Mouse (Mus musculus): ENCODE measurements around the gene Agtrap.

Gene Agtrap

GRCm38 (mm10) chr4:148075259-148075658 is 12.6 kb downstream of the Agtrap start:
- peak; percentile 92 for DNase-seq (ENCODE audit: low read depth, low spot score)

DNA sequence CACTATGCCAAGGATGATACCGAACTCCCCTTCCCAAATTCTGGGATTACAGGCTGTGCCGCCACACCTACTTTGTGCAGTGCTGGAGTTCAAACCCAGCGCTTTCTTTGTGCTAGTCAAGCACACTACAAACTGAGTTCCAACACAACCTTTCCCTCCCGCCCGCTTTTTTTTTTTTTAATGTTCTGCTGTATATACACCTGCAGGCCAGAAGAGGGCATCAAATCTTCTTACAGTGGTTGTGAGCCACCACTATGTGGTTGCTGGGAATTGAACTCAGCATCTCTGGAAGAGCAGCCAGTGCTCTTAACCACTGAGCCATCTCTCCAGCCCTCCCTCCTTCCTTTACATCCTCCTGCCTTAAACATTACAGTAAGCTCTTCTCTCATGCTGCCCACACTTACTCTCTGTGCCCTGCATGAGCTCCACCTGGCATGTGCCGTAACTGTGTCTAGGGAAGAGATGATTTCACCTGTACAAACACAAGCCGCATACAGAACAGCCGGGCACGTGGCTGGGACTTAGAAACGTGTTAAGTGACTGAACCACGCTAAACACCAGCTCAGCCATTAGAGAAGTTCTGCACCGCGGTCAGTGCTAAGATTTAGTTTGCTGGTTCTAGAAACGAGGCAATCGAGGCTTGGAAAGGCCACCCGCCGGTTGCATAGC is 13.2 kb downstream of the Agtrap start:
- DNase-seq (ENCODE audit: low read depth, low spot score) = peak; percentile 83

GRCm38 (mm10) chr4:148071508-148071907 is 16.3 kb downstream of the Agtrap start:
- DNase-seq (ENCODE audit: low read depth, low spot score) = no peak

DNA sequence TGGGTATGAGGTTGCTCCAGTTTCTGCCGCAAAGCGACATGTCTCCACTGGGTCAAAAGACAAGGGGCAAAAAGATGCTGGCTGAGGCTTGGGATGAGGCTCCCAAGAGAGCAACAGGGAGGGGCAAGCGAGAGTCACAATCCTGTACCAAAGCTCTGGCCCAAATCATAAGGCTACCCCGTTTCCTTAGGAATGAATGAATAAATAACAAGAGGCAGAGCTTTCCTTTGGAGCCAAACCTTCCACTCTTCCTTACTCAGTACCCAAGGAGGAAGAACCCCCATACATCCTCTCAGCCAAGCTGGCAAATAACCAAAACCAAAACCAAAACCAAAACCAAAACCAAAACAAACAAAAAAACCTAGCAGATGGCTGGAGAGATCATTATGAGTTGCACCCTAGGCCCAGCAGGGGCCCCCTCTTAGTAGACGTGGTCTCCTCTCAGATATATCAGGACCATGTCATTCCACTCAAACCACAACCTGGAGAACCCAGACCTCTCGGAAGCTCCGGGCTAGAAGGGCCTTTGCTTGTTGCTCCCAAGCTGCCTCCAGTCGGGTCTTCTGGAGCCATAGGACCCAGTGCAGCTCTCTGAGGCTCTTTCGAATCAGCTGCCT is 18.1 kb downstream of the Agtrap start:
- DNase-seq (ENCODE audit: low read depth, low spot score) = no peak

DNA sequence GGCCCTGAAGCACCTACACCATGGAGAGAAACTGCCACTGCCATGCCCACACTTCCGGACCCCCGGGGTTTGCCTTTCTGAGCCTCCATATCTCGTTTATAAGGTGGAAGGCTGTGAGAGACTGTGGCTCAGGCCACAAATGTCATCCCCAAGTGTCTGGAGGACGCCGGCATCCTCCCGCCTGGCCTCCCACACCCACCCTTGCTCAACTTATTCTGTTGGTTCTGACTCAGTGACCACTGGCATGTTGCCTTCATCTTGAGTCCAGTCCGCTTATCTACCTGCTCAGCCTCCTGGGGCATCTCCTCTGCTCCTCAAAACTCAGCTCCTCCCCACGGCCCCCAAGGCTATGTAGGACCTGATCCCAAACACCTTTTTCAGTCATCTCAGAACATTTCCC is 20.5 kb downstream of the Agtrap start:
- no peak for DNase-seq (ENCODE audit: low read depth, low spot score)

DNA sequence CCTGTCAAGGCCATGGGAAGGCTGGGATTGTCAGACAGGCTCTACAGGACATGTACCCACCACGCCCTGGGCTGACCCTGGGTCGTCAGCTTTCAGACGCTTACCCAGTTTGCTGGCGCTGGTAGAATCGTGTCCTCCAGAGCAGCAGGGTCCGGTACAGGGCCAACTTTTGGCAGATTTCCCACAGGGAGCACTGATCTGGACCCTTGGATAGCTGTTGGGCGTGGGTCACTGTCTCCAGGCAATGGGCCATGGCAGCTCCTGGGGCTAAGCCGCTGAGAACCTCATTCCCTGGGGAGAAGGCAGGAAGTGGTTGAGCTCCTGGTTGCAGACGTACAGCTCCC is 21.5 kb downstream of the Agtrap start:
- no peak for DNase-seq (ENCODE audit: low read depth, low spot score)

DNA sequence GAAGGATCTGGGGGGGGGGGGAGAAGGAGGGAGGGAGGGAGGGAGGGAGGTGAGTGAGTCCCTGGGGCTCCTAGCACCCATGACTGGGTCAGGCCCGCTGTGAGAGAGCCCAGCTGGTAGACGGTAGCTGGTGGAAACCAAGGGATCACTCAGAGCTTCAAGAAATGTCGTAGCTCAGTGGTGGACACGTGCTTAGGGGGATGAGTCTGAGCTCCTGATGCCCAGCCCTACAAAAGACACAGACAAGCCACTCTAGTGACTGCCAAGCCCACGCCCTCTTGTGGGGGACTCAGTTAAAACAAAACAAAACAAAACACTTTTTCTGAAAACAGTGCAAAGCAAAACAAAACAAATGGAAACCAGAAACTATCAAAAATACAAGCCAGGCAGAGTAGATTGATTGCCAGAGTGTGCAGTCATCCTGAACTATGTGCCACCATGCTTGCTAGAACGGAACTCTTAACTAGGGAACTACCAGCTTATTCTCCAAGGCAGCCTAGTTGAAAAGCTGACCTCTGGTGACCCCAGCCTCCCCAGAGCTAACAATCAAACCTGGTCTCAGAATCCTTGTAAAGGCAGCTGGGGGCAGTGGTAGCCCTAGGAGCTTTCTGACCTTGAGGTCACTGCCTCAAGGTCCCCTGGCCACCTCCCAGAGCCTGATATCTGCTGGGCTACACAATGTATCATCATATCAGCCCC is 22.0 kb downstream of the Agtrap start:
- DNase-seq (ENCODE audit: low read depth, low spot score) = peak; percentile 40

DNA sequence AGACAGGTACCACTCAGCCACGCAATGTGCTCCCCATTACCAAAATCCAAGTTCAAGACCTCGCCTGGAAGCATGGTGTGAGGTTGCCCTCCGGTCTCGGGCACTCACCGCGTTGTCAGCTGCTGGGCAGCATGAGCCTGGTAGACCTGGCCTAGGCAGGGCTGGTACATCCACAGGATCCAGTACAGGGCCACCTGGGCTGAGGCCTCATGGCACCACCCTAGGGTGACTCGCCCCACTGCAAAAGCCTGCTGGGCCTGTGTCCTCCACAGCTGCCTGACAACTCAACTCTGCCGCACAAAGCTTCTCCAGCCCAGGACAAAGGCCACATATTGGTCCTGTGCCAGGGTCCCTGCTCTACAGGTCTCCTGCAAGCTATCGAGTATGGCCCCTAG is 26.7 kb downstream of the Agtrap start:
- DNase-seq (ENCODE audit: low read depth, low spot score) = no peak

GRCm38 (mm10) chr4:148060120-148061085 is 27.4 kb downstream of the Agtrap start:
- DNase-seq (ENCODE audit: low read depth, low spot score) = peak; percentile 39

GRCm38 (mm10) chr4:148058993-148059392 is 28.8 kb downstream of the Agtrap start:
- DNase-seq (ENCODE audit: low read depth, low spot score) = no peak

DNA sequence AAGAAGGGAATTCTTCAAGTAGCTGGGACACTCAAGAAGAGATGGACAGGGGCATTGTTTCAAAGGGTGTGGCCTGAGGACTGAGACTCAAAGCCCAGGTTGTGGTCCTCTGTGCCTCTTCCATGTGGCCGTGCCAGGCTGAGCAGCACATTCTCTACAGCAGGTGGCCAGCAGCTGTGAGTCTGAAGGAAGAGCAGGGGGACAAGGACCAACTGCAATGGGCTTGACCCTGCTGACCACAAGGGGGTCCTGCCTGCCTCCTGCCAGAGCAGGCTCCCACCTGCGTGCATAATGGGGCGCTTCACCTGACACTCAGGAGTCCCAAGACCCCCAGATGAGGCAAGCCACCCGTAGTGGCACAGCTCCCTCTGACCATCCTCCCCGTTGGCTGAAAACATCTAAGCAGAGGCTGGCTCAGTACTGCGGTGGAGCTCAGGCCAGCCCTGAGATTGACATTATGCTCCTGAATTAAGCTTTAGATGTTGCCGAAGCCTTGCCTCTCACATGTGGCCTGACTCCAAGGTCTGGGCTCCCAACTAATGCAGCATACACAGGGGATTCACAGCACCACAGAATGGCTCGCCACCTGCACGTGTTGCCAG is 29.5 kb downstream of the Agtrap start:
- DNase-seq (ENCODE audit: low read depth, low spot score) = no peak

DNA sequence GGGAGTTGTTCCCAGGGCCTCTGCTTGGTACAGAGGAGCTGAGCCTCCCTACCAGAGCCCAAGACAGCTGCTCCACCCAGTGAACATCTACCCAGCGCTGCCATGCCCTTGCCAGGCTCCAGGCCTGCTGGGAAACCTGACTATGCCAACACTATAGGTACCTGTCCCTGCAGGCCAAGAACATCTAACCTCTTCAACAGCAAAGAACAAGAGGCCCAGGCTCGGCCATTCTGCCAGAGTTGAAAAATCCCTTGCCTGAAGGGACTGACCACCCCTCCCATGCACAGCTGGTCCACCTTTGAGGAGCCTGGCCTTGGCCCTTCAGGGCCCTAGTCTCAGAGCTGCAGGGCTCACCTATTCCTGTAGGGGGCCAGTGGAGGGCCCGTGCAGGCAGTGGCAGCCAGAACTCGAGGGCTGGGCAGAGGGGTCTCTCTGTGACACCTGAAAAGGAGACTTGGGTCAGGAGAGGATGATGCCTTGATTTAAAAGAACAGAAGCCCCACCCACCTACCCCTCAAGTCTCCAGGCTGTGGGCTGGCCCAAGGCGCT is 30.1 kb downstream of the Agtrap start:
- no peak for DNase-seq (ENCODE audit: low read depth, low spot score)

DNA sequence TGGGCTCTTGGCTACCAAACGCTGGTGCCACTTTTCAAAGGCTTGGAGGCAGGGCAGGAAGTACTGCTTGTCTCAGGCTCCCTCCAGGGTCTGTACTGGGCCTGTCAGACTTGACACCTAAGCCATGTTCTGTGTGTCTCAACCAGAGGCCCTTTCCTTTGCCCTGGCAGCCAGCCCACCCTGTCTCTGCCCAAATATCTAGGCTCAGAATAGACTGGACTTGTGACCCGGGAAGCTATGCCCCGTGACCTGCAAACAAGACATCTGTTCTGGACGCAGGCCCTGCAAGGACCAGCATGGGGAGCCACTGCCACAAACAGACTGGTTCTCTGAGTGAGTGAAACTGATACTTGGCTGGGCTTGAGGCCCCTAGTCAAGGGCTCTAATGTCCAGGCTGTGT is 31.0 kb downstream of the Agtrap start:
- no peak for DNase-seq (ENCODE audit: low read depth, low spot score)

DNA sequence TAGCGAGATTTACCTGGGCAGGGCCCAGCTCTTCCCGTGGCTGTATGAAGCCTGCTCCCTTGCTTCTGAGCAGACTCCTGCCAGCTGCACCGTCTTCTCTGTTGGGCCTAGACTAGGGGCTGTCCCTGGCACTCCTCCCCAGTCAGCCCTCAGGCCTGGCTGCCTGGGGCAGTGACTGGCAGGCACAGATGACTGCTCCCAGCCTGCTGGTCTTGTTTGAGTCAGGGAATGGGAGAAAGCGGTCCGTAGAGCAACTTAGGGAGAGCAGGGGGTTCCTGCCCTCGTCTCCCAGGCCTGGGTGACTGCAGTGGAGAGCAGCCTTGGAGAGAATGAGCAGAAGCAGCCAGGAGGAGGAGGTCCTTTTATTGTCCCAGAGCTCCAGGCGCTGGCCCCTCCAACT is 31.6 kb downstream of the Agtrap start:
- no peak for DNase-seq (ENCODE audit: low read depth, low spot score)

- DNase-seq (ENCODE audit: low read depth, low spot score) = no peak
Measured at GRCm38 (mm10) chr4:148054961-148055695, 32.7 kb downstream of the Agtrap start.

- DNase-seq (ENCODE audit: low read depth, low spot score) = no peak
Measured at GRCm38 (mm10) chr4:148053417-148053920, 34.4 kb downstream of the Agtrap start.

GRCm38 (mm10) chr4:148052976-148053375 is 34.9 kb downstream of the Agtrap start:
- DNase-seq (ENCODE audit: low read depth, low spot score) = no peak

DNA sequence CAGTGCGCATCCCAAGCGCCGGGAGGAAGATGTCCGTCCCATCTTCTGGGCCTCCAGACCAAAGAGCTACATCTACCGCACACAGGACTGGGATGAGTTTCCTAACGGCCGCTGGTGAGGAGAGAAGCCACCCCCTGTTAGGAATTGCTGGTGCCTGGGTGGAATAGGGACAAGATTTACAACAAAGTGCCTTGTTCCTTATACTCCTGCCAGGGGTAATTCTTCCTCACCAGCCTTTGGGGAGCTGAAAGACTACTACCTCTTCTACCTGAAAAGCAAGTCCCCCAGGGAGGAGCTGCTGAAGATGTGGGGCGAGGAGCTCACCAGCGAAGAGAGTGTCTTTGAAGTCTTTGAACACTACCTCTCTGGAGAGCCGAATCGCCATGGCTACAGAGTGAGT is 35.9 kb downstream of the Agtrap start:
- DNase-seq (ENCODE audit: low read depth, low spot score) = no peak

GRCm38 (mm10) chr4:148051046-148051776 is 36.6 kb downstream of the Agtrap start:
- DNase-seq (ENCODE audit: low read depth, low spot score) = peak; percentile 60

Measured in ZHBTc4 (cell line).